ENCODE assay signal across 20 mouse cellular contexts in genomic region chr17:67509091-67509618, GRCm38 (mm10).
DNase-seq lines count a peak whose midpoint lies in the region; TF ChIP-seq lines count a peak whose summit lies in the region.
"Had no signal": no experiment of that assay in that cellular context is flagged by ENCODE, and none has a peak within 500 bp of the region (broad histone marks: within the 10 kb centered on the region; RNA-seq: fewer than 3 reads in every experiment).

No protein-coding gene starts in this region.

- TF ChIP-seq CTCF in brain, embryonic 14.5 days (IDR thresholded peaks at IDR 0.05; ENCODE audit: borderline replicate concordance, extremely low read depth, insufficient read depth, insufficient read length) = no peak
- TF ChIP-seq CTCF in layer of hippocampus, adult 2 months (conservative IDR thresholded peaks at IDR 0.05) = no peak

- no peak overlapping the region for H3K27ac ChIP-seq in layer of hippocampus, adult 2 months
- H3K27ac ChIP-seq: kidney, embryonic 15.5 days; limb, embryonic 10.5 days; liver, embryonic 15.5 days; macrophage had no signal

- DNase-seq in heart, adult 11 months = peak; percentile 84
- no peak for DNase-seq in heart, adult 8-10 months (ENCODE audit: low spot score)
- DNase-seq in brain, embryonic 14.5 days (ENCODE audit: low read depth) = peak; percentile 37
- peak; percentile 53 to 60 for DNase-seq in layer of hippocampus, adult 2 months (ENCODE audit: low spot score in 2 of 2)
- DNase-seq in layer of hippocampus, postnatal 36 days = peak; percentile 49 to 55
- no peak for DNase-seq in lung, postnatal 14 days
- no peak for DNase-seq in cerebellum, adult 11 months
- DNase-seq: adrenal gland, adult 2 months; B cell, adult 2 months; cerebellum, adult 8-10 months; heart, postnatal 14 days; kidney, adult 11 months; liver; spleen, adult 18-20 months had no signal

- H3K4me3 ChIP-seq in layer of hippocampus, adult 2 months = no peak overlapping the region
- H3K4me3 ChIP-seq: heart, embryonic 12.5 days; kidney, embryonic 15.5 days; limb, embryonic 10.5 days; liver, embryonic 15.5 days; lung, embryonic 15.5 days had no signal

- TF ChIP-seq POLR2A in brain, embryonic 14.5 days (IDR thresholded peaks at IDR 0.05; ENCODE audit: borderline replicate concordance, extremely low read depth, insufficient read depth, insufficient read length, poor library complexity, severe bottlenecking) = no peak

Comparison
In these comparisons a context has a peak if more than half of its experiments do, and no peak if none do; other contexts are left out.
1. DNase-seq: peak in heart, adult 11 months (single experiment), brain, embryonic 14.5 days (single experiment), layer of hippocampus, adult 2 months (2 of 2) and layer of hippocampus, postnatal 36 days (2 of 2); none in heart, adult 8-10 months (single experiment), lung, postnatal 14 days (single experiment) and cerebellum, adult 11 months (single experiment).